Mouse (Mus musculus): Measurements from ENCODE around the gene Slc17a5. TPM values are rescaled to one million over a fixed set of nuclear protein-coding genes. Genes with fewer than 3 reads are reported as not detected.
A peak's percentile ranks its signal among the peaks of the same experiment; 100 is the strongest.

The Slc17a5 gene
- total RNA-seq (2021): 10 to 100 TPM; 18.2 to 18.5 TPM

GRCm38 (mm10) chr9:78587914-78588313 is at the start of gene Slc17a5:
TSS of gene Slc17a5 (minus strand) at chr9:78588041.
- peak; percentile 90 to 95 for DNase-seq (ENCODE audit: low spot score in 2 of 2)
- intact Hi-C loops (cut with DNase I): loop anchor here (10.0 kb wide), 1 partner anchor 833 kb away; the partner anchor contains the start of gene Gclc

- intact Hi-C loops (cut with DNase I): no loop called here
- DNase-seq (ENCODE audit: low spot score in 2 of 2): no peak
Measured at GRCm38 (mm10) chr9:78633976-78634375, 46.1 kb upstream of the Slc17a5 start.

- intact Hi-C loops (cut with DNase I): no loop called here
Measured at GRCm38 (mm10) chr9:78631755-78632434, 44.1 kb upstream of the Slc17a5 start.

GRCm38 (mm10) chr9:78629991-78630390 is 42.1 kb upstream of the Slc17a5 start:
- intact Hi-C loops (cut with DNase I): no loop called here
- no peak for DNase-seq (ENCODE audit: low spot score in 2 of 2)

More at GRCm38 (mm10) chr9:78631755-78632434, 44.1 kb upstream of the Slc17a5 start:
- no peak for DNase-seq (ENCODE audit: low spot score in 2 of 2)

- peak; percentile 17 to 80 for DNase-seq (ENCODE audit: low spot score in 2 of 2)
- intact Hi-C loops (cut with DNase I): no loop called here
Measured at GRCm38 (mm10) chr9:78623301-78623747, 35.5 kb upstream of the Slc17a5 start.

- intact Hi-C loops (cut with DNase I): no loop called here
- DNase-seq (ENCODE audit: low spot score in 2 of 2): peak in 1 of 2 experiments; percentile 8
Measured at GRCm38 (mm10) chr9:78619285-78619684, 31.4 kb upstream of the Slc17a5 start.

- DNase-seq (ENCODE audit: low spot score in 2 of 2): peak; percentile 11 to 30
- intact Hi-C loops (cut with DNase I): no loop called here
Measured at GRCm38 (mm10) chr9:78615401-78616021, 27.7 kb upstream of the Slc17a5 start, which contains the start of gene Cd109. TSS of gene Cd109 (plus strand) at chr9:78615546.

- DNase-seq (ENCODE audit: low spot score in 2 of 2): peak; percentile 31 to 47
Measured at GRCm38 (mm10) chr9:78614201-78614600, 26.4 kb upstream of the Slc17a5 start.

GRCm38 (mm10) chr9:78601046-78601730 is 13.3 kb upstream of the Slc17a5 start:
- intact Hi-C loops (cut with DNase I): no loop called here
- DNase-seq (ENCODE audit: low spot score in 2 of 2): peak; percentile 19 to 22

More at GRCm38 (mm10) chr9:78614201-78614600, 26.4 kb upstream of the Slc17a5 start:
- intact Hi-C loops (cut with DNase I): no loop called here

- DNase-seq (ENCODE audit: low spot score in 2 of 2): no peak
- intact Hi-C loops (cut with DNase I): loop anchor here (5.0 kb wide), 1 partner anchor 1122 kb away; no protein-coding TSS in a partner anchor
Measured at GRCm38 (mm10) chr9:78599927-78600326, 12.1 kb upstream of the Slc17a5 start.

- intact Hi-C loops (cut with DNase I): loop anchor here (5.0 kb wide), 1 partner anchor 1125 kb away; no protein-coding TSS in a partner anchor
- DNase-seq (ENCODE audit: low spot score in 2 of 2): peak; percentile 62 to 69
Measured at GRCm38 (mm10) chr9:78596834-78597233, 9.0 kb upstream of the Slc17a5 start.

GRCm38 (mm10) chr9:78595769-78596555 is 8.1 kb upstream of the Slc17a5 start:
- intact Hi-C loops (cut with DNase I): loop anchor here (5.0 kb wide), 1 partner anchor 1126 kb away; no protein-coding TSS in a partner anchor
- DNase-seq (ENCODE audit: low spot score in 2 of 2): no peak

GRCm38 (mm10) chr9:78595257-78595656 is 7.4 kb upstream of the Slc17a5 start:
- intact Hi-C loops (cut with DNase I): loop anchor here (5.0 kb wide), 1 partner anchor 1127 kb away; no protein-coding TSS in a partner anchor
- DNase-seq (ENCODE audit: low spot score in 2 of 2): no peak

GRCm38 (mm10) chr9:78590471-78590870 is 2.6 kb upstream of the Slc17a5 start:
- intact Hi-C loops (cut with DNase I): no loop called here
- no peak for DNase-seq (ENCODE audit: low spot score in 2 of 2)

GRCm38 (mm10) chr9:78588411-78589033 is 681 bp upstream of the Slc17a5 start:
- DNase-seq (ENCODE audit: low spot score in 2 of 2): peak in 1 of 2 experiments; percentile 46
- intact Hi-C loops (cut with DNase I): loop anchor here (10.0 kb wide), 1 partner anchor 834 kb away; the partner anchor contains the start of gene Gclc

GRCm38 (mm10) chr9:78587218-78587883 is 490 bp downstream of the Slc17a5 start:
- intact Hi-C loops (cut with DNase I): loop anchor here (10.0 kb wide), 1 partner anchor 833 kb away; the partner anchor contains the start of gene Gclc
- peak; percentile 32 to 39 for DNase-seq (ENCODE audit: low spot score in 2 of 2)

- intact Hi-C loops (cut with DNase I): loop anchor here (10.0 kb wide), 1 partner anchor 825 kb away; the partner anchor contains the start of gene Gclc
- no peak for DNase-seq (ENCODE audit: low spot score in 2 of 2)
Measured at GRCm38 (mm10) chr9:78579644-78580396, 8.0 kb downstream of the Slc17a5 start.
